Mouse (Mus musculus): ENCODE measurements around the gene Tmem234. TPM values are rescaled to one million over a fixed set of nuclear protein-coding genes. Genes with fewer than 3 reads are reported as not detected.

Tmem234 gene
- polyA plus RNA-seq, 1 experiment from 2014 or later = 200 TPM

- WGBS = 71% methylated on average over 8 of the region's 8 CpGs
- DNase-seq (ENCODE audit: low spot score) = no peak
- H3K27ac ChIP-seq = no peak overlapping the region
- H3K4me3 ChIP-seq = no peak overlapping the region
- H3K36me3 ChIP-seq = no peaks in the 10 kb centered on the region
- H3K9me3 ChIP-seq = no peaks in the 10 kb centered on the region
- H3K27me3 ChIP-seq (ENCODE audit: insufficient read depth, poor library complexity, severe bottlenecking) = no peaks in the 10 kb centered on the region
- peaks cover 13% of the 10 kb centered on the region for H3K4me1 ChIP-seq
Observed at GRCm38 (mm10) chr4:129571551-129572084, 28.9 kb upstream of the Tmem234 start.

DNA sequence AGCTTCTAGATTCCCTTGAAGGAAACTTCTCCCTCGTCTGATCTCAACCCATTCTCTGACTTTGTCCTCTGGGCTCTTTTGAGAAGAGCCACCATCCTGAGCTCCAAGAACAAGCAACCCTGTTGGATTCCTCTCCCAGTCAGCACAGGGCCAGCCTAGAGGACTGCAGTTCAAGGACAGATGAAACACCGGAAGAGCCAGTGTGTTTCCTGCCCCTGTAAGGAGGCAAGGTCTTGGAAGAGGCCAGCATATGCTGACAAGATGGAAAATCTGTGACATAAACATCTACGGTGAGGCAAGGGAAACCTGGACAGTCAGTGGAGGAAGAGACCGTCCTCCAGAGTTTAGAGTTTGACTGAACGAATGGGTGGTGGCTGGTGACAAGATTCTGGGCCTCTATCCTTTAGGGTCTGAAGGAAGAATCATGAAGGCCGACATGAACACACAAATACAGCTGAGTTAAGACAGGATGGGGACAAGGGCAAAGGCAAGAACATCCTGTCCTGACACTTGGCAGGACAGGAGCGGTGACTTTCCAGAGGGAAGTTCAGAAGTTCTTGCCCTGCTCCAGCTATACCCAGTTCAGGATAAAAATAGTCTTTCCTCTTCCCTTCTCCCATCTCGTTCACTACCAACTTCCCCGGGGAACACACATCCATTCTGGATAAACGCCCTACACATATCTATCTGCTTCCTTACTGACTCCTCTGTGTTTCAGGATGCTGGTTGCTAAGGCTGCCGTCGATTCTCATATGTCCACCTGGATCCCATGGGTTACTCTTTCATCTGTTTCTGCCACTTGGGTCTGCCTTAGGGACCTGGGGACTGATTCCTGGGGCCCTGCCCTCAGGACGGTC, 28.0 kb upstream of the Tmem234 start:
- no peak for DNase-seq (ENCODE audit: low spot score)
- peaks cover 17% of the 10 kb centered on the region for H3K4me1 ChIP-seq
- H3K4me3 ChIP-seq = no peak overlapping the region
- H3K36me3 ChIP-seq = no peaks in the 10 kb centered on the region
- no peaks in the 10 kb centered on the region for H3K9me3 ChIP-seq
- 0 out of 2 replicates have a peak, but pooled peaks cover 4% of the 10 kb centered on the region for H3K27me3 ChIP-seq (ENCODE audit: insufficient read depth, poor library complexity, severe bottlenecking)
- peak overlapping the region; percentile 44 for H3K27ac ChIP-seq
- 68% methylated on average over 13 of the region's 13 CpGs for WGBS

- Histone ChIP-seq H3K4me3 (no peak overlapping the region), H3K27ac (peak overlapping the region; percentile 30; the same call in 1 of the 2 replicates), H3K4me1 (peaks cover 17% of the 10 kb centered on the region), H3K36me3 (no peaks in the 10 kb centered on the region), H3K9me3 (no peaks in the 10 kb centered on the region), H3K27me3 (ENCODE audit: insufficient read depth, poor library complexity, severe bottlenecking) (peaks cover 6% of the 10 kb centered on the region; the same call in 1 of the 2 replicates)
- DNase-seq (ENCODE audit: low spot score) = no peak
- WGBS = 91% methylated on average over 4 of the region's 4 CpGs
Observed at GRCm38 (mm10) chr4:129573093-129573370, 27.4 kb upstream of the Tmem234 start.

GRCm38 (mm10) chr4:129573430-129573829, 27.0 kb upstream of the Tmem234 start, which contains the start of gene Lck:
Lck (minus strand) TSS chr4:129573641.
- Histone ChIP-seq H3K27ac (peak within 1 kb of the TSS; percentile 44; the same call in 1 of the 2 replicates), H3K4me3 (no peak within 1 kb of the TSS), H3K27me3 (ENCODE audit: insufficient read depth, poor library complexity, severe bottlenecking) (peaks cover 10% of the 10 kb centered on the region; the same call in 1 of the 2 replicates), H3K9me3 (no peaks in the 10 kb centered on the region), H3K4me1 (peaks cover 17% of the 10 kb centered on the region), H3K36me3 (no peaks in the 10 kb centered on the region)
- WGBS = 91% methylated on average over 8 of the region's 8 CpGs
- no peak for DNase-seq (ENCODE audit: low spot score)

GRCm38 (mm10) chr4:129575171-129575844, 25.2 kb upstream of the Tmem234 start:
- H3K27ac ChIP-seq = peak overlapping the region; percentile 76
- no peaks in the 10 kb centered on the region for H3K36me3 ChIP-seq
- H3K4me1 ChIP-seq = peaks cover 17% of the 10 kb centered on the region
- peaks cover 10% of the 10 kb centered on the region; the same call in 1 of the 2 replicates for H3K27me3 ChIP-seq (ENCODE audit: insufficient read depth, poor library complexity, severe bottlenecking)
- no peaks in the 10 kb centered on the region for H3K9me3 ChIP-seq
- DNase-seq (ENCODE audit: low spot score) = no peak
- 35% methylated on average over 7 of the region's 8 CpGs for WGBS
- 0 out of 2 replicates have a peak overlapping the region, but pooled peaks have one; percentile 15 for H3K4me3 ChIP-seq

DNA sequence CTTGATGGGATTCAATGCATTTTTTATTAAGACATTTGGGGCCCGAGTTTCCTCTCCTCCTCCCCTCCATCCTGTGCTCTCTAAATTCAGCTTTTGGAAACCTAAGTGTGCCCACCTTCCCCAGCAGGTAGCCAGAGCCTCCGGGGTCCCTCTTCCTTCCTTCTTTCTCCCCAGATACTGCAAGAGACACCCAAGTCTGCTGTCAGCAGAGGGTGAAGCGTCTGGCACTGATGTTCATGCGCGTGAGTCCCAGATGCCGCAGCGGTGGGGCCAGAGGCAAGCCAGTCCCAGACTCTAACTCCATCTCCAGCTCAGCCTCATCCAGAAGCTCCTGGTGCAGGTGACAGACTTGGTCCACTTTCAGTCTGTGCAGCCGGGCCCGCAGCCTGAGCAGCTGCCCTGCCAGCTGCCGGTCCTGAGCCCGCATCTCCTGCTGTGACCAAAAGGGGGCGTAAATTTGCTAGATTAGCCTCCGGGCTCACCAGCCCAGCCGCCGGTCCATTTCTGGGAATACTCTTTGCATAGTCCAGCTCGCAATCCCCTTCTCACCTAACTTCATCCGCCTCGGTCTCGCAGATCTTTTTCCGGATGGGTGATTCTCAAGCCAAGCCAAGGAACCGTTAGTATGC, 23.5 kb upstream of the Tmem234 start:
- H3K27ac ChIP-seq = 0 out of 2 replicates have a peak overlapping the region, but pooled peaks have one; percentile 4
- no peaks in the 10 kb centered on the region for H3K36me3 ChIP-seq
- peaks cover 17% of the 10 kb centered on the region for H3K4me1 ChIP-seq
- peaks cover 10% of the 10 kb centered on the region; the same call in 1 of the 2 replicates for H3K27me3 ChIP-seq (ENCODE audit: insufficient read depth, poor library complexity, severe bottlenecking)
- 31% methylated on average over 21 of the region's 21 CpGs for whole genome bisulfite sequencing
- peak overlapping the region; percentile 34 for H3K4me3 ChIP-seq
- DNase-seq (ENCODE audit: low spot score) = no peak
- H3K9me3 ChIP-seq = no peaks in the 10 kb centered on the region

GRCm38 (mm10) chr4:129577688-129578087, 22.8 kb upstream of the Tmem234 start:
- H3K27ac ChIP-seq = 0 out of 2 replicates have a peak overlapping the region, but pooled peaks have one; percentile 43

DNA sequence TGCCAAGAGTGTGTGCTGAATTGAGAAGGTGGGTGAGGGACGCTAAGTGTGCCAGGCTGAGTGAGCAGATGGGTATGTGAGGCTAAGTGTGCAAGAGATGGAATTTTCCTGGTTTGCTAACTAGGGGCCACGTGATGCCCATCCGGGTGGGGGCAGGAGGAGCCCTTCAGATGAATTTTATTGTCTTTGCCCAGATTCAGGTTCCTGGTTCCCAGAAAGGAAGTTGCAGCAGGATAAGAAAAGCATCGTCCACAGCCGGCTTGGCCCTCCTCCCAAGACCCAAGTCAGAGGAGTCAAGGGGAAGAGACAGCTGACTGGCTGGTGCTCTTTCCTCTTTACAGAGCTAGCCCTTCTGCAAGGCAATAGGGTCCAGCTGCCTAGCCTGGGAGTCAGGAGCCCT, 22.0 kb upstream of the Tmem234 start, which contains the start of gene Fam167b:
TSS of gene Fam167b (minus strand) at position 84 of the 400 bp plus-strand sequence.
- 67% methylated on average over 5 of the region's 5 CpGs for WGBS
- no peaks in the 10 kb centered on the region for H3K36me3 ChIP-seq
- H3K4me1 ChIP-seq = peaks cover 8% of the 10 kb centered on the region
- DNase-seq (ENCODE audit: low spot score) = no peak
- no peak within 1 kb of the TSS for H3K4me3 ChIP-seq
- no peaks in the 10 kb centered on the region for H3K9me3 ChIP-seq
- peaks cover 10% of the 10 kb centered on the region; the same call in 1 of the 2 replicates for H3K27me3 ChIP-seq (ENCODE audit: insufficient read depth, poor library complexity, severe bottlenecking)
- H3K27ac ChIP-seq = peak within 1 kb of the TSS; percentile 43; the same call in 1 of the 2 replicates

More at GRCm38 (mm10) chr4:129577688-129578087, 22.8 kb upstream of the Tmem234 start:
- no peaks in the 10 kb centered on the region for H3K9me3 ChIP-seq
- no peak overlapping the region for H3K4me3 ChIP-seq
- H3K27me3 ChIP-seq (ENCODE audit: insufficient read depth, poor library complexity, severe bottlenecking) = peaks cover 10% of the 10 kb centered on the region; the same call in 1 of the 2 replicates
- H3K4me1 ChIP-seq = peaks cover 16% of the 10 kb centered on the region
- 78% methylated on average over 7 of the region's 7 CpGs for WGBS
- H3K36me3 ChIP-seq = no peaks in the 10 kb centered on the region
- DNase-seq (ENCODE audit: low spot score) = no peak

GRCm38 (mm10) chr4:129580347-129580746, 20.1 kb upstream of the Tmem234 start:
- Histone ChIP-seq H3K36me3 (no peaks in the 10 kb centered on the region), H3K27ac (peak overlapping the region; percentile 59), H3K9me3 (no peaks in the 10 kb centered on the region), H3K27me3 (ENCODE audit: insufficient read depth, poor library complexity, severe bottlenecking) (peaks cover 10% of the 10 kb centered on the region; the same call in 1 of the 2 replicates), H3K4me1 (peaks cover 13% of the 10 kb centered on the region), H3K4me3 (no peak overlapping the region)
- WGBS = 64% methylated on average over 7 of the region's 7 CpGs
- no peak for DNase-seq (ENCODE audit: low spot score)

- Histone ChIP-seq H3K4me1 (peaks cover 10% of the 10 kb centered on the region), H3K9me3 (no peaks in the 10 kb centered on the region), H3K36me3 (no peaks in the 10 kb centered on the region), H3K4me3 (no peak overlapping the region), H3K27ac (no peak overlapping the region), H3K27me3 (ENCODE audit: insufficient read depth, poor library complexity, severe bottlenecking) (peaks cover 7% of the 10 kb centered on the region; the same call in 1 of the 2 replicates)
- 83% methylated on average over 1 of the region's 1 CpGs for WGBS
- no peak for DNase-seq (ENCODE audit: low spot score)
Observed at GRCm38 (mm10) chr4:129582251-129582650, 18.2 kb upstream of the Tmem234 start.

- no peak for DNase-seq (ENCODE audit: low spot score)
- no peaks in the 10 kb centered on the region for H3K27me3 ChIP-seq (ENCODE audit: insufficient read depth, poor library complexity, severe bottlenecking)
- H3K36me3 ChIP-seq = no peaks in the 10 kb centered on the region
- peak overlapping the region; percentile 83 for H3K27ac ChIP-seq
- 64% methylated on average over 1 of the region's 1 CpGs for WGBS
- peak overlapping the region; percentile 68 for H3K4me3 ChIP-seq
- H3K9me3 ChIP-seq = no peaks in the 10 kb centered on the region
- H3K4me1 ChIP-seq = peaks cover 15% of the 10 kb centered on the region
Observed at GRCm38 (mm10) chr4:129584370-129584769, 16.1 kb upstream of the Tmem234 start.

DNA sequence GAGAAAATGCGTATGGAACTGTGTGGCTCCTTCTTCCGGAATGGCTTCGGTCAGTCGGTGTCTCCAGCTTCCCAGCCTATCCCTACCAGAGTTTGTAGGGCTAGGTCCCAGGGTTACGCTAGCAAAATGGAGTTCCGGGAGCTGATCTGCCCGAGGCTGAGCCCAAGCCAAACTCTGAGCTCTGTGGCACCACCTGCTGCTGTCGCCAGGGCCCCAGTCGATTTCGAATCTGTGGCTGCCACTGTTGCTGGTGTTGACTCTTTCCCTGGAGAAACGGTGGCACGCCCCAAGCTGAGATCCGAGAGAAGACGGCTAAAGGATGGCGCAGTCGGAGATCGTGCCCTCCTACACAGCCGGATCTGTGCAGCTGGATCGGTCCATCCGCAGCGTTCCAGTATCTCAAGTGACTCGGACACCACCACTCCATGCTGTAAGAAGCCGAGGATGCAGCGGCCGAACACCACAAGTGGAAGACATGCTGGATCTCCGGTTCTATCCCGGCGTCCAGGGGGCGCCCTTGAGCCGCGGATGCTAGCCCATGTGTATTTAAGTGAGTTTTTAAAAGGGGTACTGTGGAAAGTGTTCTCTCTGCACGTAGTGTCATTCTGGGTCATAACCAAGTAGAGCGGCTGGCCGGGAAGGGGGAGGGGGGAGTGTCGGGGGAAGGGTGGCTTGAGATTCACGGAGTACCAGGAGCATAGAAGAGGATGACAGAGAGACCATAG, 15.4 kb upstream of the Tmem234 start:
- Histone ChIP-seq H3K4me3 (peak overlapping the region; percentile 68), H3K9me3 (no peaks in the 10 kb centered on the region), H3K4me1 (peaks cover 16% of the 10 kb centered on the region), H3K27me3 (ENCODE audit: insufficient read depth, poor library complexity, severe bottlenecking) (no peaks in the 10 kb centered on the region), H3K36me3 (peaks cover 2% of the 10 kb centered on the region), H3K27ac (peak overlapping the region; percentile 83)
- DNase-seq (ENCODE audit: low spot score) = peak; percentile 94
- 2% methylated on average over 36 of the region's 36 CpGs for WGBS
